Mouse (Mus musculus) cerebellum, adult 11 months (tissue): ENCODE results near the gene Trub2.

Experiments used
- DNase-seq: peaks from one replicate; pipeline ENCODE4 v3.0.0; 2022

The Trub2 gene

GRCm38 (mm10) chr2:29718581-29718980, 69.7 kb downstream of the Trub2 start:
- no peak for DNase-seq

GRCm38 (mm10) chr2:29716691-29717090, 71.6 kb downstream of the Trub2 start:
- DNase-seq, result no peak

- DNase-seq, result no peak
These were observed 72.2 kb downstream of the Trub2 start for GRCm38 (mm10) chr2:29716143-29716542.

GRCm38 (mm10) chr2:29714127-29714526, 74.2 kb downstream of the Trub2 start:
- DNase-seq, result no peak

GRCm38 (mm10) chr2:29713501-29713900, 74.8 kb downstream of the Trub2 start:
- no peak for DNase-seq

GRCm38 (mm10) chr2:29711877-29712276, 76.4 kb downstream of the Trub2 start:
- no peak for DNase-seq
